Mouse (Mus musculus) limb, embryonic 13.5 days (tissue): ENCODE results near the gene Hcn2. TPM values are rescaled to one million over a fixed set of nuclear protein-coding genes. Genes with fewer than 3 reads are reported as not detected.
A peak's percentile ranks its signal among the peaks of the same experiment; 100 is the strongest.
"Not testable (repeated sequence)": the region's sequence is repeated elsewhere in the genome, so short reads cannot be mapped to it uniquely, and the experiment has no call there.

ENCODE experiments used
- ATAC-seq: fragments of 200-750 bp; cut with Nextera tagmentation; 2 replicates; pipeline ENCODE4 v1.8.0; 2017; ENCODE audit warnings: low read depth, moderate number of reproducible peaks, moderate TSS enrichment; ENCODE audit not compliant: low FRiP score
- H3K27ac ChIP-seq: fragments of 300-500 bp; sonication (generic); 2 replicates; pipeline ENCODE4 v1.5.1; 2015; ENCODE audit warnings: inconsistent platforms, mild to moderate bottlenecking, moderate library complexity
- H3K27me3 ChIP-seq: fragments of 300-500 bp; sonication (generic); 2 replicates; pipeline ENCODE4 v1.6.1; 2015; ENCODE audit warnings: mild to moderate bottlenecking, inconsistent platforms
- H3K36me3 ChIP-seq: fragments of 300-500 bp; sonication (generic); 2 replicates; pipeline ENCODE4 v1.6.1; 2015; ENCODE audit warnings: inconsistent platforms, mild to moderate bottlenecking, moderate library complexity
- H3K4me1 ChIP-seq: fragments of 300-500 bp; sonication (generic); 2 replicates; pipeline ENCODE4 v1.6.1; 2015; ENCODE audit warnings: inconsistent platforms
- H3K4me2 ChIP-seq: fragments of 300-500 bp; sonication (generic); replicated peaks from 2 replicates; pipeline ENCODE4 v1.6.1; 2015; ENCODE audit warnings: inconsistent platforms, mild to moderate bottlenecking, moderate library complexity
- H3K4me3 ChIP-seq: fragments of 300-500 bp; sonication (generic); 2 replicates; pipeline ENCODE4 v1.5.1; 2015; ENCODE audit warnings: moderate library complexity, mild to moderate bottlenecking, inconsistent platforms
- H3K9ac ChIP-seq: fragments of 300-500 bp; sonication (generic); 2 replicates; pipeline ENCODE4 v1.6.1; 2015; ENCODE audit warnings: mild to moderate bottlenecking, inconsistent platforms
- H3K9me3 ChIP-seq: fragments of 300-500 bp; sonication (generic); 2 replicates; pipeline ENCODE4 v1.6.1; 2016; ENCODE audit warnings: inconsistent platforms
- WGBS: fragments of 180-500 bp; shearing (Covaris S2); methylation state at CpG from one replicate; pipeline ENCODE4 v1.1.7; 2015; 5-methylcytosine and 5-hydroxymethylcytosine counted together
- polyA plus RNA-seq: library from polyadenylated mRNA; unstranded; fragments of >200 nt; fragmentation: Nextera tagmentation; extraction: Ambion mirVana; gene quantifications from 2 replicates; pipeline ENCODE4 v1.2.1, GENCODE M21; 2015

Gene Hcn2
- polyA plus RNA-seq, 1 experiment from 2014 or later = not detected

DNA sequence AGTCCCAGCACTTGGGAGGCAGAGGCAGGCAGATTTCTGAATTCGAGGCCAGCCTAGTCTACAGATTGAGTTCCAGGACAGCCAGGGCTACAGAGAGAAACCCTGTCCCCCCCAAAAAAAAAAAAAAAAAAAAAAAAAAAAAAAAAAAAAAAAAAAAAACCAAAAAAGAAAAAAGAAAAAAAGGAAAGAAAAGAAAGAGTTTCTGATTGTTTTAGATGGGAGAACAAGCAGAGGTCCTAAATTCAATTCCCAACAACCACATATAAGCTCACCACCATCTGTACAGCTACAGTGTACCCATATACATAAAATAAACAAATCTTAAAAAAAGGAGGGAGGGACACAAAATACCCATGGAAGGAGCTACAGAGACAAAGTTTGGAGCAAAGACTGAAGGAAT, 43.2 kb downstream of the Hcn2 start:
- WGBS = 100% methylated on average over 1 of the region's 1 CpGs
- H3K36me3 ChIP-seq = peaks cover 76% of the 10 kb centered on the region

DNA sequence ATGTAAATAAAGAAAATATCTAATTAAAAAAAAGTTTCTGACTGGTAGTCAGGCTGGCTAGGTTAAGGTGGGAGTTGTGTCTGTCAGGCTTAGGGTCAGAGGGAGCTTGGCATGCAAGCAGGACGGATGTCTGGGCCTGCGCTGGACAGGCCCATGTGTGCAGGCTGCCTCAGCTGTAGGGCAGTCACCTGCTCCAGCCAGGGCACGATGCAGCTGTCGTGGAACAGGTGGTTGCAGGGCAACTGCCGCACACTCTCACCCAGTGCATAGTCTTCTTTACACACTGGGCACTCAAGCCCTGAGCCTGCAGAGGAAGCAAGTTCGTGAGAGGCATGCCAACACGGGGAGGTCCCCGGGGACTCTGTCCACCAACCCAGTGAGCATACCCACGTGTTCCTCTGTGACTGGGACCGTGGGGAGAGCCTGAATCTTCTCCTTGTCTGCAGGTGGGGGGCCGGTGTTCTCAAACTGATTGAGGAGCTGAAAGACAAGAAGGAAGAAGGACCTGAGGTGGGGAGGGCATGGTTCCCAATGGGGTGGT, 44.2 kb downstream of the Hcn2 start:
- 90% methylated on average over 11 of the region's 11 CpGs for WGBS
- peaks cover 17% of the 10 kb centered on the region for H3K4me1 ChIP-seq
- no peak overlapping the region for H3K4me2 ChIP-seq
- H3K9ac ChIP-seq = no peak overlapping the region
- no peak overlapping the region for H3K4me3 ChIP-seq
- ATAC-seq = no peak
- no peaks in the 10 kb centered on the region for H3K9me3 ChIP-seq
- no peaks in the 10 kb centered on the region for H3K27me3 ChIP-seq
- H3K36me3 ChIP-seq = peaks cover 77% of the 10 kb centered on the region
- H3K27ac ChIP-seq = no peak overlapping the region

More for the DNA sequence above, 43.2 kb downstream of the Hcn2 start:
- H3K4me2 ChIP-seq, ATAC-seq, H3K27ac ChIP-seq, H3K4me3 ChIP-seq, H3K27me3 ChIP-seq, H3K9me3 ChIP-seq, H3K9ac ChIP-seq: not testable (repeated sequence)
- peaks cover 17% of the 10 kb centered on the region for H3K4me1 ChIP-seq

DNA sequence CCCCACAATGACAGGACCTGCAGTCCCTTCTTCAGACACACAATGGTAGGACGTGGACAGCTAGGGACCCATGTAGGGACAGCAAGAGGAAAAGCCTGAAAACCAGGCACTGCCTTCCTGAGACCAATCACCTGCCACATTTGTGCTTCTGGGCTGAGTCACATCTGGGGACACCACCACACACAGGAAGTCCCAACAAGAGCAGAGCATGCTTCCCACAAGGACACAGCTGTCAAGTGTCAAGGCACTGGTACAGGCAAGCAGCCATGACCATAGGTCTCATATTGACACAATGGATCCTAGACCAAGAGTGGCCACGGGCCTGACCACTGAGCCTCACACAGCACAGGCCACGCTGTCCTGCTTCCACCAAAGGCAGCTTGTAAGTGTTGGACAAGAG, 46.4 kb downstream of the Hcn2 start:
- Histone ChIP-seq H3K9ac (0 out of 2 replicates have a peak overlapping the region, but pooled peaks have one; percentile 94), H3K4me1 (peaks cover 25% of the 10 kb centered on the region), H3K36me3 (peaks cover 55% of the 10 kb centered on the region), H3K4me3 (no peak overlapping the region), H3K27ac (no peak overlapping the region), H3K9me3 (no peaks in the 10 kb centered on the region), H3K4me2 (no peak overlapping the region), H3K27me3 (no peaks in the 10 kb centered on the region)
- no peak for ATAC-seq
- 86% methylated on average over 3 of the region's 3 CpGs for WGBS

- H3K27me3 ChIP-seq = no peaks in the 10 kb centered on the region
- peaks cover 42% of the 10 kb centered on the region for H3K36me3 ChIP-seq
- H3K4me2 ChIP-seq = no peak overlapping the region
- whole genome bisulfite sequencing = 80% methylated on average over 7 of the region's 7 CpGs
- no peak overlapping the region for H3K4me3 ChIP-seq
- no peak for ATAC-seq
- peaks cover 29% of the 10 kb centered on the region for H3K4me1 ChIP-seq
- H3K9me3 ChIP-seq = no peaks in the 10 kb centered on the region
- no peak overlapping the region for H3K27ac ChIP-seq
- 0 out of 2 replicates have a peak overlapping the region, but pooled peaks have one; percentile 94 for H3K9ac ChIP-seq
These were observed 47.8 kb downstream of the Hcn2 start for GRCm38 (mm10) chr10:79764234-79764633.

DNA sequence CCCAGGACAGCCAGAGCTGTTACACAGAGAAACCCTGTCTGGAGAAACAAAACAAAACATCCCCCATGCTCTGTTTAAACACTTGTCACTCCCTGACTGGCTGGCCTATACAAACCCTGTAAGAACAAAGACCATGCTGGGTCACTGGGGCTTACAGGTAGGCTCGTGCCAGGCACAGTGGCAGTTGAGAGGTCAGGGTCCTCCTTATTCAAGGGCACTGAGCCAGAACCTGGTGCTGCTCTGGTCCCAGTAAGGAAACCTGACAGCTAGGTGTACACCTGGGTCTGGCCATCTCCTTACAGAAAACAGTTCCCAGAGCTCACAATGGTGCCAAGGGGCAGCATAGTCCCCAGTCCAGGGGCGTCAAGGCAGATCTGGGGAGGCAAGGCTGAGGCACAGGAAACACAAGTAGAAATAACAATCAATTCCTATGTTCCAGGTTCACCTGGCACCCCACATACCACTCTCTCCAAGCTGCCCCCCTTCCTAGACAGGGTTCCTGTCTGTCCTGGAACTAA, 48.9 kb downstream of the Hcn2 start:
- Histone ChIP-seq H3K4me2 (peak overlapping the region; percentile 97), H3K27me3 (no peaks in the 10 kb centered on the region), H3K4me1 (peaks cover 29% of the 10 kb centered on the region), H3K4me3 (peak overlapping the region; percentile 96), H3K9me3 (no peaks in the 10 kb centered on the region), H3K36me3 (peaks cover 33% of the 10 kb centered on the region), H3K9ac (peak overlapping the region; percentile 94), H3K27ac (no peak overlapping the region)
- no peak for ATAC-seq
- WGBS = 86% methylated on average over 2 of the region's 2 CpGs

DNA sequence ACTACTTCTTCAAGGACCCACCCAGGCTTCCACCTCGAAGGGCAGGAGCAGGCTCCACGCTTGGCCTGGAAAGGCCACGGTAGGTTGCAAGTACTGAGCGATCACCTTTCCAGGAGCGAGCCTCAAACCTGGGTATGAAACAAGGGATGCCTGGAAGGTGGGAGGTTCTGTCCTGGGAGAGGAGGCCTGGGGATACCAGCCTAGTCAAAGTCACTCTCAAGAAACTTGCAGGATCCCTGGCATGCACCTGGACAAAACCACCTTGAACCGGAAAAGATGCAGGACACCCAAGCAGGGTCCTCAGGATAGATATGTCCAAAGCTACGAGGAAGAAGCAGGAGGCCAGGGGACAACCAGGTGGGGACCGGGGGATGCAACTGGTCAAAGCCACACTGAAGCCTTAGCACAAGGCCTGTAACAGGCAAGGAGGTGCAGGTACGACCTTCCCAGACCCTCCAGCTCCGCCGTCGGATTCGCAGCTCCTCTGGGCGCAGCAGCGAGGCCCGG, 49.6 kb downstream of the Hcn2 start:
- 8% methylated on average over 15 of the region's 16 CpGs for WGBS
- no peaks in the 10 kb centered on the region for H3K27me3 ChIP-seq

DNA sequence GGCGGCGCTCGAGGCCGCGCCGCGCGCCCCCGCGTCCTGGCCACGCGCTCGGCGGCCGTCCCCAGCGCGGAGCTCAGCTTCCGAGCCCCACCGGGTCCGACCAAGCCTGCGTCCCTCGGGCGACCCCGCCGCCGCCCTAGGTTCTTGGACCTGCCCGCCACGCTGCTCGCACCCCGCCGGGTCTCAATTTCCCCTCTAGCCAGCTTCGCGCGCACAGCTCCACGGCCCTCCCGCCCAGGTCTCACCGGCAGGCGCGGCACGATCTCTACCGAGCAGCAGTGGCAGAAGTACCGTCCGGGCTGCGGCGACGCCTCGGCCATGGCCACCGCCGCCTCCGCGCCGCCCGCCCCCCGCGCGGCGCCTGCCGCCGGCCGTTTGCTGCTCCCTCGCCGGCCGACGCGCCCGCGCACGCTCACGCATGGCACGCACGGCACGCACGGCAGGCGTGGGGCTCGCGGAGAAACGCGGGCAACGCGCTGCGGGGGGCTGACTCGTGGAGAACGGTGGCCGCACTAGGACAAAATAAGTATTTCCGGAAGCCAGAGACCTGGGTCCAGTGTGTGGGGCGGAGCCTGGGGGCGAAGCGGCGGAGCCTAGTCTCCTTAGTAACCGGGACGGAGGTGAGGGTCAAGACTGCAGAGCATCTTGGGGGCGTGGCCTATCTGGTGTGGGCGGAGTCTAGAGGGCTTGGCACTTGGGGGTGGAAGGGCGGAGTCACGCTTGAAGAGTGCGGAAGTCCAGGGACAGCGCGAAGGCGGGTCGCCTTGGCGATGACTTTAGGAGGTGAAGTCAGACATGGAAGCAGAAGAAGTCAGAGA, 50.3 kb downstream of the Hcn2 start, which contains the start of gene Rnf126:
TSS of gene Rnf126 (minus strand) at position 445 of the 818 bp plus-strand sequence.
- Histone ChIP-seq H3K36me3 (peaks cover 19% of the 10 kb centered on the region), H3K9ac (peak within 1 kb of the TSS; percentile 94), H3K9me3 (no peaks in the 10 kb centered on the region), H3K27ac (peak within 1 kb of the TSS; percentile 92), H3K4me1 (peaks cover 29% of the 10 kb centered on the region), H3K27me3 (no peaks in the 10 kb centered on the region), H3K4me3 (peak within 1 kb of the TSS; percentile 96), H3K4me2 (peak within 1 kb of the TSS; percentile 97)
- WGBS = under 1% methylated on average over 78 of the region's 101 CpGs
- peak; percentile 91 for ATAC-seq

More for the DNA sequence above, 49.6 kb downstream of the Hcn2 start:
- peak overlapping the region; percentile 97 for H3K4me2 ChIP-seq
- ATAC-seq = no peak
- peak overlapping the region; percentile 92; the same call in 1 of the 2 replicates for H3K27ac ChIP-seq
- H3K4me1 ChIP-seq = peaks cover 29% of the 10 kb centered on the region
- peak overlapping the region; percentile 94 for H3K9ac ChIP-seq
- H3K4me3 ChIP-seq = peak overlapping the region; percentile 96
- H3K9me3 ChIP-seq = no peaks in the 10 kb centered on the region
- peaks cover 25% of the 10 kb centered on the region for H3K36me3 ChIP-seq

GRCm38 (mm10) chr10:79767372-79768244, 51.2 kb downstream of the Hcn2 start:
- H3K9ac ChIP-seq = peak overlapping the region; percentile 62

DNA sequence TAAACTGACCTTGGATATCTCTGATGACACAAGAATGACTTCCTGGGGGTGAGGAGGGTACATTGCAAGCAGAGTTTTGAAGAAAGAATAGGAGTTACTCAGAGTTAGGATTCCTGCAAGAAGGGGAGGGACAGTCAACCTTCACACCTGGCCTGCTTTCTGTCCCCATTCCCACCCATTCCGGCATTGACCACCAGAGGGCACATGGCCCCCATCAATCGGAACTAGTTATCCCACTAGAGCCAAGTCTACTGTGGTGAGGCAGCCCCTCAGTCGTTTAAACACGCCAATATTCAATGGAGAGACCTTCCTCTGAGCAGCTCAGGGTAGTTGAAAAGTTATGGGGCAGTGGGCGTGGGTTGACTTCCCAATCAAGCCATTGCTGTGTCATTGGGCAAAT, 52.0 kb downstream of the Hcn2 start:
- H3K4me3 ChIP-seq = no peak overlapping the region
- no peaks in the 10 kb centered on the region for H3K27me3 ChIP-seq
- peaks cover 29% of the 10 kb centered on the region for H3K4me1 ChIP-seq
- H3K4me2 ChIP-seq = peak overlapping the region; percentile 97; the same call in 1 of the 2 replicates
- WGBS = 0% methylated on average over 5 of the region's 5 CpGs
- no peak for ATAC-seq
- no peak overlapping the region for H3K27ac ChIP-seq
- no peaks in the 10 kb centered on the region for H3K9me3 ChIP-seq
- peaks cover 4% of the 10 kb centered on the region; the same call in 1 of the 2 replicates for H3K36me3 ChIP-seq
- no peak overlapping the region for H3K9ac ChIP-seq

More at GRCm38 (mm10) chr10:79767372-79768244, 51.2 kb downstream of the Hcn2 start:
- Histone ChIP-seq H3K9me3 (no peaks in the 10 kb centered on the region), H3K4me3 (peak overlapping the region; percentile 96), H3K27ac (peak overlapping the region; percentile 86), H3K4me1 (peaks cover 29% of the 10 kb centered on the region), H3K36me3 (peaks cover 10% of the 10 kb centered on the region; the same call in 1 of the 2 replicates), H3K4me2 (peak overlapping the region; percentile 97), H3K27me3 (no peaks in the 10 kb centered on the region)
- WGBS = 12% methylated on average over 40 of the region's 40 CpGs
- peak; percentile 85 for ATAC-seq

- Histone ChIP-seq H3K27me3 (no peaks in the 10 kb centered on the region), H3K9me3 (no peaks in the 10 kb centered on the region), H3K4me3 (no peak overlapping the region), H3K4me1 (peaks cover 25% of the 10 kb centered on the region), H3K9ac (no peak overlapping the region), H3K27ac (no peak overlapping the region), H3K36me3 (peaks cover 4% of the 10 kb centered on the region; the same call in 1 of the 2 replicates), H3K4me2 (no peak overlapping the region)
- 33% methylated on average over 4 of the region's 4 CpGs for WGBS
- ATAC-seq = no peak
These were observed 52.9 kb downstream of the Hcn2 start for GRCm38 (mm10) chr10:79769329-79769728.

DNA sequence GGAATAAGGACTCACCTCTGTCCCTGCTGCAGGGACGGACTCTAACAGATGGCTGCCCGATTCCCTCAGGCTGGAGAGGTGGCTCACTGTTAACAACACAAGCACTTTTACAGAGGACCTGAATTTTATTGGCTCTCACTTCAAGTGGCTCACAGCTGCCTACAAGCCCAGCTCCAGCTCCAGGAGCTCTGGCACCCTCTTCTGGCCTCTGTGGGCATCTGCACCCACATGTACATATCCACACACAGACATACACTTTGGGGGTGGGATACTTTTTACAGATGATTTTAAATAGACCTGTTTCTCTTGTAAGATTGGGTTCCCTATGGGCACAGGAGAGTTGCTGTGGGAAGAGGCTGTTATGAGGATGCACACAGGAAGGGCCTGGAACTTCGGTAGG, 55.9 kb downstream of the Hcn2 start:
- H3K27ac ChIP-seq = no peak overlapping the region
- peaks cover 17% of the 10 kb centered on the region for H3K4me1 ChIP-seq
- H3K36me3 ChIP-seq = no peaks in the 10 kb centered on the region
- H3K9me3 ChIP-seq = peaks cover 6% of the 10 kb centered on the region; the same call in 1 of the 2 replicates
- 79% methylated on average over 3 of the region's 3 CpGs for WGBS
- H3K9ac ChIP-seq = no peak overlapping the region
- H3K4me2 ChIP-seq = no peak overlapping the region
- ATAC-seq = no peak
- H3K4me3 ChIP-seq = no peak overlapping the region
- 0 out of 2 replicates have a peak, but pooled peaks cover 5% of the 10 kb centered on the region for H3K27me3 ChIP-seq
